In genomic region chr3:37418961-37419457, GRCm38 (mm10) we compare ENCODE assay signal across 8 mouse cellular contexts. TPM values are rescaled to one million over a fixed set of nuclear protein-coding genes. Genes with fewer than 3 reads are reported as not detected.
A peak's percentile ranks its signal among the peaks of the same experiment; 100 is the strongest.
DNase-seq lines count a peak whose midpoint lies in the region; ATAC-seq and TF ChIP-seq lines count a peak whose summit lies in the region.

No protein-coding gene starts in this region.

- peak overlapping the region; percentile 87 for H3K4me3 ChIP-seq in heart, embryonic 15.5 days
- H3K4me3 ChIP-seq in ES-E14 (ENCODE audit: insufficient read depth in 1 of 2, low read depth in 1 of 2, low read length in 2 of 2, poor library complexity in 1 of 2, severe bottlenecking in 1 of 2), result peak overlapping the region; percentile 78 to 99
- H3K4me3 ChIP-seq in embryonic facial prominence, embryonic 10.5 days, result peak overlapping the region; percentile 86
- H3K4me3 ChIP-seq in hindbrain, embryonic 16.5 days (ENCODE audit: low read length), result peak overlapping the region; percentile 97
- H3K4me3 ChIP-seq in liver, embryonic 11.5 days (ENCODE audit: low read depth, low read length), result peak overlapping the region; percentile 75
- H3K4me3 ChIP-seq in neural tube, embryonic 12.5 days, result peak overlapping the region; percentile 97

- H3K4me1 ChIP-seq in heart, embryonic 15.5 days (replicated peaks), result peaks cover 21% of the 10 kb centered on the region
- peaks cover 0 to 3% of the 10 kb centered on the region in 2 experiments; a peak in 3 of 4 replicates for H3K4me1 ChIP-seq in ES-E14 (ENCODE audit: control insufficient read depth in 2 of 2, insufficient read depth in 2 of 2, low read length in 2 of 2, poor library complexity in 1 of 2)
- H3K4me1 ChIP-seq in embryonic facial prominence, embryonic 10.5 days, result peaks cover 22% of the 10 kb centered on the region
- H3K4me1 ChIP-seq in hindbrain, embryonic 16.5 days (ENCODE audit: control insufficient read depth, insufficient read depth, low read depth, low read length), result peaks cover 13% of the 10 kb centered on the region
- H3K4me1 ChIP-seq in liver, embryonic 11.5 days (replicated peaks; ENCODE audit: control insufficient read depth, insufficient read depth, low read length), result peaks cover 14% of the 10 kb centered on the region
- H3K4me1 ChIP-seq in neural tube, embryonic 12.5 days, result peaks cover 13% of the 10 kb centered on the region

- ATAC-seq in heart, embryonic 15.5 days (replicated peaks; ENCODE audit: insufficient number of reproducible peaks, insufficient read depth, low FRiP score, low read depth), result no peak; the same call in 1 of the 2 replicates
- ATAC-seq in hindbrain, embryonic 16.5 days, result no peak
- ATAC-seq in liver, embryonic 11.5 days (replicated peaks; ENCODE audit: low FRiP score), result peak; percentile 56
- ATAC-seq in neural tube, embryonic 12.5 days (ENCODE audit: low FRiP score, low read depth), result no peak

- no peak for DNase-seq in heart, adult 18-20 months
- DNase-seq in ES-E14 (ENCODE audit: low read depth, low spot score), result peak; percentile 44
- DNase-seq in embryonic facial prominence, embryonic 10.5 days (ENCODE audit: low spot score), result no peak
- DNase-seq in liver, embryonic 11.5 days (ENCODE audit: low spot score), result no peak
- no peak for DNase-seq in ovary, adult 18-20 months (ENCODE audit: low spot score)

- peak overlapping the region; percentile 78 for H3K4me2 ChIP-seq in heart, embryonic 15.5 days
- H3K4me2 ChIP-seq in hindbrain, embryonic 16.5 days (ENCODE audit: low read length), result peak overlapping the region; percentile 65
- H3K4me2 ChIP-seq in liver, embryonic 11.5 days, result peak overlapping the region; percentile 93
- peak overlapping the region; percentile 78 for H3K4me2 ChIP-seq in neural tube, embryonic 12.5 days (replicated peaks)

- H3K36me3 ChIP-seq in heart, embryonic 15.5 days, result no peaks in the 10 kb centered on the region
- no peaks in the 10 kb centered on the region for H3K36me3 ChIP-seq in ES-E14 (ENCODE audit: control insufficient read depth, insufficient read depth, low read length, poor library complexity, severe bottlenecking)
- H3K36me3 ChIP-seq in embryonic facial prominence, embryonic 10.5 days (replicated peaks), result peaks cover 10% of the 10 kb centered on the region; the same call in 1 of the 2 replicates
- H3K36me3 ChIP-seq in hindbrain, embryonic 16.5 days (ENCODE audit: control insufficient read depth, insufficient read depth, low read length), result no peaks in the 10 kb centered on the region
- H3K36me3 ChIP-seq in liver, embryonic 11.5 days (ENCODE audit: control insufficient read depth, insufficient read depth, low read length), result no peaks in the 10 kb centered on the region
- H3K36me3 ChIP-seq in neural tube, embryonic 12.5 days, result no peaks in the 10 kb centered on the region

- in situ Hi-C loops in ES-E14 (cut with MboI; ENCODE audit: low sequenced_read_pairs in 2 of 2, unreplicated experiment in 2 of 2), result no loop called here

- peak overlapping the region; percentile 96 for H3K27ac ChIP-seq in heart, embryonic 15.5 days
- peak overlapping the region; percentile 69 for H3K27ac ChIP-seq in ES-E14 (ENCODE audit: insufficient read depth, low read depth, low read length, poor library complexity, severe bottlenecking)
- H3K27ac ChIP-seq in embryonic facial prominence, embryonic 10.5 days (replicated peaks), result peak overlapping the region; percentile 91
- peak overlapping the region; percentile 88 for H3K27ac ChIP-seq in hindbrain, embryonic 16.5 days (ENCODE audit: low read depth, low read length)
- H3K27ac ChIP-seq in liver, embryonic 11.5 days (ENCODE audit: low read depth, low read length), result peak overlapping the region; percentile 86
- H3K27ac ChIP-seq in neural tube, embryonic 12.5 days, result peak overlapping the region; percentile 15; the same call in 1 of the 2 replicates

- peak overlapping the region; percentile 75 for H3K9ac ChIP-seq in heart, embryonic 15.5 days
- H3K9ac ChIP-seq in ES-E14 (ENCODE audit: insufficient read depth, low read depth, low read length, poor library complexity, severe bottlenecking), result peak overlapping the region; percentile 85
- H3K9ac ChIP-seq in hindbrain, embryonic 16.5 days (ENCODE audit: low read depth, low read length), result peak overlapping the region; percentile 75
- H3K9ac ChIP-seq in liver, embryonic 11.5 days (ENCODE audit: low read depth, low read length), result peak overlapping the region; percentile 87
- peak overlapping the region; percentile 65 for H3K9ac ChIP-seq in neural tube, embryonic 12.5 days

- WGBS in heart, embryonic 15.5 days, result 0% methylated on average over 30 of the region's 30 CpGs
- under 1% methylated on average over 30 of the region's 30 CpGs for WGBS in embryonic facial prominence, embryonic 10.5 days
- WGBS in hindbrain, embryonic 16.5 days, result 0% methylated on average over 21 of the region's 30 CpGs
- under 1% methylated on average over 30 of the region's 30 CpGs for WGBS in liver, embryonic 11.5 days
- under 1% methylated on average over 30 of the region's 30 CpGs for WGBS in neural tube, embryonic 12.5 days

- no peaks in the 10 kb centered on the region for H3K9me3 ChIP-seq in heart, embryonic 15.5 days (replicated peaks)
- no peaks in the 10 kb centered on the region for H3K9me3 ChIP-seq in ES-E14 (ENCODE audit: control insufficient read depth, insufficient read depth, low read depth, low read length)
- H3K9me3 ChIP-seq in embryonic facial prominence, embryonic 10.5 days, result no peaks in the 10 kb centered on the region
- no peaks in the 10 kb centered on the region for H3K9me3 ChIP-seq in hindbrain, embryonic 16.5 days (ENCODE audit: control insufficient read depth, low read length)
- H3K9me3 ChIP-seq in liver, embryonic 11.5 days (ENCODE audit: control insufficient read depth, low read length), result no peaks in the 10 kb centered on the region
- no peaks in the 10 kb centered on the region for H3K9me3 ChIP-seq in neural tube, embryonic 12.5 days

- no peaks in the 10 kb centered on the region for H3K27me3 ChIP-seq in heart, embryonic 15.5 days
- no peaks in the 10 kb centered on the region for H3K27me3 ChIP-seq in embryonic facial prominence, embryonic 10.5 days (replicated peaks; ENCODE audit: low read depth, poor library complexity, severe bottlenecking)
- H3K27me3 ChIP-seq in hindbrain, embryonic 16.5 days (replicated peaks; ENCODE audit: control insufficient read depth, insufficient read depth, low read length), result no peaks in the 10 kb centered on the region
- H3K27me3 ChIP-seq in liver, embryonic 11.5 days (replicated peaks; ENCODE audit: control insufficient read depth, insufficient read depth, low read length), result no peaks in the 10 kb centered on the region
- no peaks in the 10 kb centered on the region for H3K27me3 ChIP-seq in neural tube, embryonic 12.5 days (replicated peaks)

TF ChIP-seq in ES-E14, 5 proteins besides CTCF, POLR2A, EP300 and RAD21:
- TF ChIP-seq ZNF384 (IDR thresholded peaks at IDR 0.05; ENCODE audit: low read depth, low read length), result no peak
- peak; percentile 26; the same call in 1 of the 2 replicates for TF ChIP-seq HCFC1 (IDR thresholded peaks at IDR 0.05; ENCODE audit: borderline replicate concordance, insufficient read depth, low read length)

RNA-seq across cellular contexts. Expression of gene Spata5, which starts 0.7 kb away (rescaled TPM):
- 19.7 and 24.4 TPM in 2 replicates for polyA plus RNA-seq in heart, embryonic 15.5 days (2015; fragmentation: Nextera tagmentation; extraction: Ambion mirVana)
- 10 to 100 TPM; 12.0 to 17.3 TPM for total RNA-seq in heart, adult 18-20 months (2021)
- total RNA-seq in ES-E14 (2012; rRNA removed), result 41.8 and 54.3 TPM in 2 replicates
- polyA plus RNA-seq in embryonic facial prominence, embryonic 10.5 days (2016; fragmentation: Nextera tagmentation; extraction: Ambion mirVana), result 49.8 and 51.7 TPM in 2 replicates
- 27.5 and 29.5 TPM in 2 replicates for polyA plus RNA-seq in hindbrain, embryonic 16.5 days (2015; fragmentation: Nextera tagmentation; extraction: Ambion mirVana)
- polyA plus RNA-seq in liver, embryonic 11.5 days (2014; fragmentation: Nextera tagmentation; extraction: Ambion mirVana), result 41.2 and 52.8 TPM in 2 replicates
- polyA plus RNA-seq in neural tube, embryonic 12.5 days (2016; fragmentation: Nextera tagmentation; extraction: Ambion mirVana), result 39.8 and 40.7 TPM in 2 replicates

RNA-seq across cellular contexts. Expression of gene Nudt6, which starts 1.0 kb away (rescaled TPM):
- polyA plus RNA-seq in heart, embryonic 15.5 days (2015; fragmentation: Nextera tagmentation; extraction: Ambion mirVana), result 13.4 and 13.7 TPM in 2 replicates
- 10 to 100 TPM; 34.0 to 37.3 TPM for total RNA-seq in heart, adult 18-20 months (2021)
- 3.0 and 4.0 TPM in 2 replicates for total RNA-seq in ES-E14 (2012; rRNA removed)
- polyA plus RNA-seq in embryonic facial prominence, embryonic 10.5 days (2016; fragmentation: Nextera tagmentation; extraction: Ambion mirVana), result 3.6 and 4.2 TPM in 2 replicates
- polyA plus RNA-seq in hindbrain, embryonic 16.5 days (2015; fragmentation: Nextera tagmentation; extraction: Ambion mirVana), result 6.9 and 7.8 TPM in 2 replicates
- polyA plus RNA-seq in liver, embryonic 11.5 days (2014; fragmentation: Nextera tagmentation; extraction: Ambion mirVana), result 8.5 and 11.5 TPM in 2 replicates
- polyA plus RNA-seq in neural tube, embryonic 12.5 days (2016; fragmentation: Nextera tagmentation; extraction: Ambion mirVana), result 3.7 and 5.1 TPM in 2 replicates

Comparison
In these comparisons a context has a peak if more than half of its experiments do, and no peak if none do; other contexts are left out.
1. H3K27ac ChIP-seq: peak in every context shown above with its lines; median percentile 96 in heart, embryonic 15.5 days; 91 in embryonic facial prominence, embryonic 10.5 days; 88 in hindbrain, embryonic 16.5 days; 86 in liver, embryonic 11.5 days; 69 in ES-E14; 15 in neural tube, embryonic 12.5 days.